Mouse (Mus musculus) CH12.LX (cell line): ENCODE data around the gene Mettl7b. TPM values are rescaled to one million over a fixed set of nuclear protein-coding genes. Genes with fewer than 3 reads are reported as not detected.

Source experiments
- DNase-seq: peaks from one replicate; pipeline ENCODE4 v3.0.0-alpha.2; 2013; ENCODE audit errors: extremely low read depth
- H3K27ac ChIP-seq: 2 replicates; pipeline ENCODE4 v1.5.1; 2012; ENCODE audit warnings: low read depth, mild to moderate bottlenecking, control low read depth, moderate library complexity; ENCODE audit not compliant: insufficient read depth
- H3K27me3 ChIP-seq: replicated peaks from 2 replicates; pipeline ENCODE3; 2012; ENCODE audit warnings: inconsistent platforms
- H3K36me3 ChIP-seq, 2 experiments: replicated peaks in 1 of 2; 2 replicates each; pipeline versions ENCODE3 to v1.6.1; 2012; ENCODE audit warnings: inconsistent platforms in 1 of 2, low read length in 1 of 2, mild to moderate bottlenecking in 1 of 2, mixed read lengths in 1 of 2, moderate library complexity in 1 of 2; ENCODE audit not compliant: control insufficient read depth in 1 of 2, insufficient read depth in 1 of 2
- H3K4me1 ChIP-seq, 2 experiments: 2 replicates each; pipeline ENCODE4 v1.6.1; 2012; ENCODE audit warnings: inconsistent platforms in 1 of 2, moderate library complexity in 1 of 2; ENCODE audit not compliant: insufficient read depth in 2 of 2, control insufficient read depth in 1 of 2
- H3K4me2 ChIP-seq: 2 replicates; pipeline ENCODE4 v1.6.1; 2012; ENCODE audit warnings: low read depth, mild to moderate bottlenecking, control low read depth; ENCODE audit not compliant: poor library complexity, insufficient read depth, severe bottlenecking
- H3K4me3 ChIP-seq, 3 experiments: fragments of 150-350 bp in 1 of 3; sonication (generic) in 1 of 3; replicated peaks in 1 of 3; 2 replicates each; pipeline versions ENCODE3 to v1.5.1; 2011 to 2012; ENCODE audit warnings: low read depth in 2 of 3, low read length in 2 of 3, mild to moderate bottlenecking in 2 of 3, moderate library complexity in 2 of 3, control low read depth in 1 of 3, improper control_type of control experiment in 1 of 3, inconsistent platforms in 1 of 3, mixed read lengths in 1 of 3; ENCODE audit not compliant: poor library complexity in 1 of 3
- H3K79me2 ChIP-seq: replicated peaks from 2 replicates; pipeline ENCODE4 v1.6.1; 2012; ENCODE audit warnings: mild to moderate bottlenecking, moderate library complexity; ENCODE audit not compliant: control insufficient read depth, poor library complexity, insufficient read depth, severe bottlenecking; ENCODE audit errors: extremely low read depth
- H3K9ac ChIP-seq: 2 replicates; pipeline ENCODE4 v1.6.1; 2012; ENCODE audit warnings: low read depth, mild to moderate bottlenecking, control low read depth, moderate library complexity; ENCODE audit not compliant: insufficient read depth
- H3K9me3 ChIP-seq: replicated peaks from 2 replicates; pipeline ENCODE3; 2012; ENCODE audit warnings: low read length, inconsistent platforms, mixed read lengths
- BHLHE40 ChIP-seq: IDR thresholded peaks from 2 replicates; pipeline ENCODE4 v1.6.1; 2011; ENCODE audit warnings: mild to moderate bottlenecking, low read depth, low read length, improper control_type of control experiment
- CHD1 ChIP-seq: IDR thresholded peaks from 2 replicates; pipeline ENCODE4 v1.6.1; 2012; ENCODE audit warnings: low read depth, low read length, improper control_type of control experiment, inconsistent platforms
- HCFC1 ChIP-seq: IDR thresholded peaks from 2 replicates; pipeline ENCODE4 v1.6.1; 2012; ENCODE audit warnings: low read depth, mild to moderate bottlenecking, inconsistent platforms, low read length, improper control_type of control experiment
- IRF4 ChIP-seq: IDR thresholded peaks from 2 replicates; pipeline ENCODE4 v1.6.1; 2014; ENCODE audit warnings: low read depth, mild to moderate bottlenecking, inconsistent platforms, low read length, improper control_type of control experiment
- MAFK ChIP-seq: IDR thresholded peaks from 2 replicates; pipeline ENCODE4 v1.6.1; 2011; ENCODE audit warnings: low read length, improper control_type of control experiment; ENCODE audit not compliant: insufficient replicate concordance
- MAX ChIP-seq: IDR thresholded peaks from 2 replicates; pipeline ENCODE4 v1.6.1; 2011; ENCODE audit warnings: low read length, improper control_type of control experiment
- MEF2A ChIP-seq: IDR thresholded peaks from 2 replicates; pipeline ENCODE4 v1.6.1; 2014; ENCODE audit warnings: low read depth, mild to moderate bottlenecking, inconsistent platforms, low read length, improper control_type of control experiment, borderline replicate concordance
- MYC ChIP-seq: IDR thresholded peaks from 2 replicates; pipeline ENCODE4 v1.6.1; 2011; ENCODE audit warnings: low read depth, mild to moderate bottlenecking, improper control_type of control experiment, low read length
- NRF1 ChIP-seq: IDR thresholded peaks from 2 replicates; pipeline ENCODE4 v1.6.1; 2014; ENCODE audit warnings: low read depth, mild to moderate bottlenecking, inconsistent platforms, low read length, improper control_type of control experiment, moderate library complexity
- PAX5 ChIP-seq: IDR thresholded peaks from 2 replicates; pipeline ENCODE4 v1.6.1; 2012; ENCODE audit warnings: low read length, inconsistent platforms, mixed read lengths
- POLR2AphosphoS2 ChIP-seq: IDR thresholded peaks from 2 replicates; pipeline ENCODE4 v1.6.1; 2011; ENCODE audit warnings: low read depth, low read length, improper control_type of control experiment
- RAD21 ChIP-seq: IDR thresholded peaks from 2 replicates; pipeline ENCODE4 v1.6.1; 2011; ENCODE audit warnings: low read depth, mild to moderate bottlenecking, low read length, improper control_type of control experiment, moderate library complexity
- RCOR1 ChIP-seq: conservative IDR thresholded peaks from 2 replicates; pipeline ENCODE4 v1.6.1; 2012; ENCODE audit warnings: low read depth, mild to moderate bottlenecking, inconsistent platforms, low read length, improper control_type of control experiment
- SIN3A ChIP-seq: IDR thresholded peaks from 2 replicates; pipeline ENCODE4 v1.6.1; 2012; ENCODE audit warnings: low read length, improper control_type of control experiment, inconsistent platforms
- SMC3 ChIP-seq: IDR thresholded peaks from 2 replicates; pipeline ENCODE4 v1.6.1; 2011; ENCODE audit warnings: low read depth, low read length, improper control_type of control experiment
- TCF12 ChIP-seq: IDR thresholded peaks from 2 replicates; pipeline ENCODE4 v1.6.1; 2014; ENCODE audit warnings: low read depth, mild to moderate bottlenecking, inconsistent platforms, low read length, improper control_type of control experiment
- UBTF ChIP-seq: IDR thresholded peaks from 2 replicates; pipeline ENCODE4 v1.6.1; 2012; ENCODE audit warnings: low read depth, mild to moderate bottlenecking, inconsistent platforms, low read length, improper control_type of control experiment, moderate library complexity
- ZC3H11A ChIP-seq: IDR thresholded peaks from 2 replicates; pipeline ENCODE4 v1.6.1; 2012; ENCODE audit warnings: low read depth, mild to moderate bottlenecking, inconsistent platforms, low read length, improper control_type of control experiment
- ZMIZ1 ChIP-seq: IDR thresholded peaks from 2 replicates; pipeline ENCODE4 v1.6.1; 2012; ENCODE audit warnings: low read depth, mild to moderate bottlenecking, inconsistent platforms, low read length, improper control_type of control experiment
- ZNF384 ChIP-seq: IDR thresholded peaks from 2 replicates; pipeline ENCODE4 v1.6.1; 2012; ENCODE audit warnings: low read depth, low read length, improper control_type of control experiment, inconsistent platforms
- dilution Hi-C: fragments of 300-500 bp; cut with MboI; formaldehyde crosslinking; loops from 2 replicates; pipeline ENCODE4 v1.14.3; 2020; ENCODE audit warnings: low sequenced_read_pairs; ENCODE audit not compliant: extremely low pct_unique_long_range_greater_than_20kb, extremely low pct_ligation_motif_present
- in situ Hi-C: fragments of 300-500 bp; cut with MboI; formaldehyde crosslinking; loops from 3 replicates; pipeline ENCODE4 v1.14.3; 2019; ENCODE audit warnings: low sequenced_read_pairs, low pct_ligation_motif_present, low pct_unique_long_range_greater_than_20kb, mixed read lengths
- polyA plus RNA-seq: library from polyadenylated mRNA; unstranded; fragments of >175 nt; gene quantifications from 2 replicates; pipeline ENCODE4 v1.2.1, GENCODE M21; 2012; ENCODE audit warnings: low read depth; ENCODE audit not compliant: insufficient read length
- total RNA-seq, 2 experiments: library from RNA; depleted of rRNA; stranded (reverse); fragments of 300-350 nt in 1 of 2; fragments of >200 nt in 1 of 2; gene quantifications; 2 replicates each; pipeline ENCODE4 v1.2.3; 2012 to 2014

Gene Mettl7b
- total and polyA plus RNA-seq, 3 experiments, result not detected

- dilution Hi-C loops, result no loop called here
- in situ Hi-C loops, result no loop called here
- Histone ChIP-seq H3K9ac (no peak overlapping the region), H3K4me2 (no peak overlapping the region), H3K27me3 (no peaks in the 10 kb centered on the region), H3K4me1 (peaks cover 6 to 20% of the 10 kb centered on the region in 2 experiments), H3K27ac (no peak overlapping the region), H3K9me3 (no peaks in the 10 kb centered on the region), H3K79me2 (no peaks in the 10 kb centered on the region), H3K36me3 (peaks cover 11 to 48% of the 10 kb centered on the region in 2 experiments), H3K4me3 (no peak overlapping the region)
- no peak for TF ChIP-seq MAX
- TF ChIP-seq MAFK, result no peak
- no peak for TF ChIP-seq ZNF384
- no peak for TF ChIP-seq TCF12
- TF ChIP-seq RCOR1, result no peak
- no peak for TF ChIP-seq MEF2A
- no peak for TF ChIP-seq ZMIZ1
- TF ChIP-seq NRF1, result no peak
- TF ChIP-seq SIN3A, result no peak
- no peak for TF ChIP-seq ZC3H11A
- TF ChIP-seq PAX5, result no peak
- no peak for DNase-seq
These were observed 41.6 kb downstream of the Mettl7b start for GRCm38 (mm10) chr10:128919203-128919631.

- H3K4me2 ChIP-seq, result no peak overlapping the region
- no peak overlapping the region for H3K27ac ChIP-seq
- no peaks in the 10 kb centered on the region for H3K79me2 ChIP-seq
- H3K27me3 ChIP-seq, result no peaks in the 10 kb centered on the region
- in situ Hi-C loops (no loop called here), dilution Hi-C loops (no loop called here)
- H3K36me3 ChIP-seq, result peaks cover 11 to 48% of the 10 kb centered on the region in 2 experiments
- no peak overlapping the region for H3K9ac ChIP-seq
- H3K4me3 ChIP-seq, result no peak overlapping the region
- no peaks in the 10 kb centered on the region for H3K9me3 ChIP-seq
- no peak for TF ChIP-seq BHLHE40
- no peak for TF ChIP-seq SMC3
- no peak for TF ChIP-seq MAFK
- no peak for TF ChIP-seq MEF2A
- TF ChIP-seq IRF4, result no peak
- no peak for TF ChIP-seq PAX5
- no peak for TF ChIP-seq HCFC1
- TF ChIP-seq MYC, result no peak
- TF ChIP-seq CHD1, result no peak
- no peak for TF ChIP-seq ZMIZ1
- no peak for TF ChIP-seq NRF1
- no peak for TF ChIP-seq UBTF
- TF ChIP-seq RAD21, result no peak
- no peak for TF ChIP-seq POLR2AphosphoS2
- DNase-seq, result no peak
- peaks cover 10 to 14% of the 10 kb centered on the region in 2 experiments for H3K4me1 ChIP-seq
These were observed 42.5 kb downstream of the Mettl7b start for GRCm38 (mm10) chr10:128918246-128918645.
